Mouse (Mus musculus) ES-CJ7 (cell line): ENCODE results near the gene Gabrr2.

Experiments
- DNase-seq: peaks from one replicate; pipeline ENCODE4 v3.0.0; 2011; ENCODE audit warnings: low read depth, low spot score

The Gabrr2 gene

DNA sequence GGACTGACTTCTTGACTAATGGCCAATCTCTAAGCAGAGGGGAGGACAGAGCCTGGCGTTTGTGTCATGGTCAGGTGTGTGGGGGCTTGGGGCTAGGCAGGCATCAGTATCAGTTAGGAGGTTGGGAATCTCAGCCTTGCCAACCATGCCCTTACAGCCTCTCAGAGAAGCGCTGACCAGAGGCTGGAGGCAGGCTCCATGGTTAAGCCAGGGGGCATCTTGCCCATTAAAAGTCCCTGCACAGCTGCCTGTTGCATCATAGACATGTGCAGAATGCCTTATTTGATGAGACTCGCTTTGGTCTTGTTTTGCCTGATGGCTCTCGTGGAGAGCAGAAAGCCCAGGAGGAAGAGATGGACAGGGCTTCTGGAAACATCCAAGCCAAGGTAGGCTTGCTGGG lies at the start of gene Gabrr2:
Gene Gabrr2 (plus strand): TSS at position 19 of the 400 bp plus-strand sequence.
- no peak for DNase-seq

GRCm38 (mm10) chr4:33018361-33018999 lies 44.3 kb upstream of the Gabrr2 start:
- DNase-seq, result peak; percentile 88

DNA sequence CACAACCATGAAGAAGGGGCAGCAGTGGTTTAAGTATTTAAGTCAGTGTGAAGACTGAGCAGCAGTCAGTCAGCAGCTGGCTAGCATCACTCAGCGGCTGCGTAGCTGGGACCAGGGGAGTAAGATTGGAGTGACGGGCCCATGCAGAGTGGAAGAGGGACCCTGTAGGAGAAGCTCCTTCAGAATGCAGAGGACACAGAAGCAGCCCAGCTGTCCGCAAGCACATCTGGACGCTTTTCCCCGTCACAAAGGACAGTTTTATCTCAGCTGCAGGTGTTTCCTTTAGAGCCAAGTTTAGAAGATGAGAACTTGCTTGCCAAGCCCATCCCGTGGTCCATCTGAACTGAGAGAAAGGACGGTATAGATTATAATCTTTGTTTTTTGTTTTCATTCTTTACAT lies 38.4 kb upstream of the Gabrr2 start:
- DNase-seq, result no peak

DNA sequence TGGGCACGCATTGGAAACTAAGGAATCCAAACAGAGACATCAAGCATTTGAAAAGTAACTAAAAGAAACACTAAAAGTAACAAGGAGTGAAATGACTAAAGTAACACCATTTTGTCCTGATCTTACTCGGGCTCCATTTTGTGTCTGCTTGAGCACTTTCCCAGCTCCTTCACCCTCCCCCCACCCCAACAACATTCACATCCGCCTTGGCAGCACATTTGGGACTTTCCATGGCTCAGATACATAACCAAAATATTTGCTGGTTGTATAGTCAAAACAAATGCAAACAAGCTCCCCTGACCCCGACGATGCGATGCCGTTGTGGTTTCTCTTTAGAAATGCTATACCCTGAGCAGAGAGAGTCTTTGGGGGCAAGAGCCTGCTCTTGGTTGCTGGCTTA lies 33.7 kb upstream of the Gabrr2 start:
- no peak for DNase-seq

DNA sequence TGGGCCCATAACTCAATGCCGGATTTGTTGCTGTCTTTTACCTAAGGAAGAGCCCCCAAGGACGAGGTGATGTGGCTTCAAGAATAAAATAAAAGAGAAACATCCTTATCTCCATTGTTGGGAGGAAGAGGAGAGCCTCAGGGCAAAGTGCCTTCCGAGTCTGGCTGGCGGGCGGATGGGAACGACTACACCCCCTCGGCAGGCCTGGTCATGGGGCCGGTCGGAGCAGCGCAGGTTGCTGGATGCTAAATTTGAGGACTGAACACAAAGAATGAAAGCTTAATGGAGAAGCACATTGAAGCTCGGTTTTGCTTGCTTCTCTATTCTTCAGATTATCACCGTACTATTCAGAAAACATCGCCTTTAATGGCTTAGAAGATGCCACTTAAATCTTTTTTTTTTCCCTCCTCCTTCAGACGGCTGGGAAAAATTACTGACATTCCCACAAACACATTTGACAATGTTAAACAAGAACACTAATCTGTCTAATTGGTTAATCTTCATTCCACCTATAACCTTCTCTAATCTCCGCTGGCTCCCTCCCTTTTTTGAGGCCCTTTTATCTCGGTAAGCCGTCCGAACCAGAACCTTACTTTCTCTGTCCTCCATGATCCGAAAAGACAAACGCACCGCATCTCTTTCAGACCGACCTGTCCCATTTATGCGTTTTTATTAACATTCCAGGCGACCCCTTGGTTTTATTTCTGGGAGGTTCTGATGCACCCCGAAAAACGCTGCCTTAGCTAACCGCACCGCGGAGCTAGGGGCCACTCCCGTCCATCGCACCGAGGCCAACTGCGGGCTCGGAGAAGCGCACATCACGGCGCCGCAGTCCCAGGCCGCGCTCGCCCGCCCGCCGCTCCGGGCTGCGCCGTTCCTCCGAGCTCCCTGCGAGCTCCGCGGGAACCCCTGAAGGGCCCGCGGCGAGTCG lies 32.3 kb upstream of the Gabrr2 start:
- DNase-seq, result peak; percentile 11

DNA sequence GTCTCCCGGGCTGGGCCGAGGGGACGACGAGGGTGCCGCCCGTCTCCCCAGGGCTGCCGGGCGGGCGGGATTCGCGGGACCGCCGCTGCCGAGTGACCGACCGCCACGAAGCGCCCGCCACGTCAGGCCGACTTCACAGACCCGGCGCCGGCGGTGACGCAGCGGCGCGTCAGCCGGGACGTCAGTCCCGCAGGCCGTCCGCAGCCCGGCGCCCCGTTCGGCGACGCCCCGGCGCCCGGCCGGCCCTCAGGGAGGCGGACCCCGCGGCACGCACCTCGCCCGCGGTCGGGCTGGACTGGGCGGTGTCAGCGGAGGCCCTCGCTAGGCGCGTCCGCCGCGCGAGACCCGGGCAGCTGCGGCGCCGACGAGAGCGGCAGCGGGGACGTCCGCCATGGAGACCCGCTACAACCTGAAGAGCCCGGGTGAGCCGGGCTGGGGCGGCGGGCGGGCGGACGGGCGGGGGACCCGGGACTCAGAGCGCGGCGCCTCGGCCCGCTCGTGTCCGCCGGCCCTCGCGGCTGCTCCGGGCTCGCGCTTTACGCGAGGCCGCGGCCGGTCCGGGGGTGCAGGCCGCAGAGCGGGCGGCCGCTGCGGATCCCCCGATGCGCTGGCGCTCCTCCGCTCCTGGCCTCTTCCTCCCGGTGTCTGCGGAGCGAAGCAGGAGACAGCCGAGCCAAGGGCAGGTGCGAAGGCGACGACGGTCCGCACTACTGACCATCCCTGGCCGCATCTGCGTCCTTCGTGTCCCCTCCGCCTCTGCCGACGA lies 31.4 kb upstream of the Gabrr2 start, which contains the start of gene Ube2j1:
Gene Ube2j1 (plus strand): TSS at position 222 of the 766 bp plus-strand sequence.
- peak; percentile 48 for DNase-seq

DNA sequence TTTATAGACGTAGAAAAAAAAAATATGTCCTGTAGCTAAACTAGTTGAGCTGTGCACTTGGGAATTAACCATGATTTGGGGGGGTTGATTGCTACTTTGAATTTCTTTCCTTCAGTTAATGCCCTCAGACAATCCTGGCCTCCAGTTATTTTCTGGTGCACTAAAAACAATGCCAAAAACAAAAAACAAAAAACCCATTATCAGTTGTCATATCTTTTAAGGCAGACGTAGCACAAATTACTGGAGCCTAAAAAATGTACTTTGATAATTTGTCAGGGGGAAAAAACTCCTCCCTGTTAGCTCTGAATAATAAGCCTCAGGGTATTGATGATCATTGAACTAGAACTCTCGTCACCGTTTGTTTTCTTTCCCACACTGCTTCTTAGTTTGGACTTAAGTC lies 30.8 kb upstream of the Gabrr2 start:
- no peak for DNase-seq

GRCm38 (mm10) chr4:33033515-33033914 lies 29.3 kb upstream of the Gabrr2 start:
- no peak for DNase-seq

DNA sequence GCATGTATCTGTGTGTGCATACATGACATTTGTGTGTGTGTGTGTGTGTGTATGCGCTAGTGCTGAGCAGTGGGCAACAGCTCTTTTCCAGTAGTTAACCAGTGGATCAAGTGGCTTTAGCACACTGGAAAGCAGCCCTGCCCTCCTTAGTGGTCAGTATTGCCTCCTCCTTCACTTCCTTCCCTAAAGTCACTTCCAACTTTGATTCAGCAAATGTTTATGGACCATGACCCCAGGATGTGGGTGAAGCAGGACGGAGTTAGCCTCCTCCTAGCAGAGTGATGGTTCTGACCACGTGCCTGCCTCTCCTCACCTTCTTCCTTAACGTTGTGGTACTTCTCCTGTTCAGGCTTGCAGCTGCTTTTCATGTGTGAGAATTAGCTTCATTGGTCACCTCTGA lies 23.0 kb upstream of the Gabrr2 start:
- DNase-seq, result no peak

DNA sequence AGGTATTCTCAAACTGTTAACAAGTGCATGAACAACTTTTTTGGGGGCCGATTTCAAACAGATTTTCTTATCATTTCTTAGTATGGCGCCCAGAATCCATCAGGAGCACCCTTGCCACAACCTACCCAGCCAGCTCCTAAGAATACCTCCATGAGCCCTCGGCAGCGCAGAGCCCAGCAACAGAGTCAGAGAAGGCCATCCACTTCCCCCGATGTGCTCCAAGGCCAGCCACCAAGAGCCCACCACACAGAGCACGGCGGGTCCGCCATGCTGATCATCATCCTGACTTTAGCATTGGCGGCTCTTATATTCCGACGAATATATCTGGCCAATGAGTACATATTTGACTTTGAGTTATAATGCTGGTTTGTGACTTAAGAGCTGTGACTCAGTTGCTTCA lies 13.2 kb upstream of the Gabrr2 start:
- DNase-seq, result no peak

- no peak for DNase-seq
Observed at GRCm38 (mm10) chr4:33052055-33052454, 10.7 kb upstream of the Gabrr2 start.

- peak; percentile 70 for DNase-seq
Observed at GRCm38 (mm10) chr4:33052650-33053049, 10.1 kb upstream of the Gabrr2 start.

DNA sequence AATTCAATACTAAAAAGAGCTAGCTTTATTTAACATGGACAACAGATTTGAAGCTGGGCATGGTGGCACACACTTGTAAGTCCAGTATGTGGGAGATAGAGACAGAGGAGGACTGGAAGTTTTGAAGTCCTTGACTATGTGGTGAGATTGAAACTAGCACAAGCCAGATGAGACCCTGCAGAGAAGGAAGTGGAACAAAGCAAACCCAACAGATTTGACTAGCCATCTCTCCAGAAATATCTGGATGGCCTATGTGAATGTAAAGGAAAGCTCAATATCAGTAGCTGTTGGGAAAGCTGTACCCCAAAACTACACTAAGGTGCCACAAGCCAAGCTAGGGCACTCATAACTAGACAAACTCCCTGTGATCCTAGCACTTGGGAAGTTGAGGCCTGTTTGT lies 8.4 kb upstream of the Gabrr2 start:
- no peak for DNase-seq

DNA sequence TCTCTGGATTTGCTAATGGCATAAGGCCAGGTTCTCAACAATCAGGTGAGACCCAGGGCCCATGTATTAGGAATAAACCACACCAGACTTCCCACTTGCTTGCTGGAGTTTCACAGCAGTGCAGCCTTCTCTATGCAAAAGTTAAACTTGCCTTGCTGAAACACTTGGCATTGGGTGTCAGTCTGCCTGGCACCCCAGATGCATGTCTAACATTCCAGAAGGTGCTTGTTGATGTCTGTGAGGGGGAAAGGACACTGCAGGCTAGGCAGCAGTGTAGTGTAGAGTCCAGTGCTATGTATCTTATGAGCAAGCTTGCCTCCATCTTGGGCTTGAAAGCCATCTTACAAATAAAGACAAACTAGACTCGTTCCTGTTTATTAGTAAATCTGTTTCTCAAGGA lies 6.5 kb upstream of the Gabrr2 start:
- DNase-seq, result no peak

DNA sequence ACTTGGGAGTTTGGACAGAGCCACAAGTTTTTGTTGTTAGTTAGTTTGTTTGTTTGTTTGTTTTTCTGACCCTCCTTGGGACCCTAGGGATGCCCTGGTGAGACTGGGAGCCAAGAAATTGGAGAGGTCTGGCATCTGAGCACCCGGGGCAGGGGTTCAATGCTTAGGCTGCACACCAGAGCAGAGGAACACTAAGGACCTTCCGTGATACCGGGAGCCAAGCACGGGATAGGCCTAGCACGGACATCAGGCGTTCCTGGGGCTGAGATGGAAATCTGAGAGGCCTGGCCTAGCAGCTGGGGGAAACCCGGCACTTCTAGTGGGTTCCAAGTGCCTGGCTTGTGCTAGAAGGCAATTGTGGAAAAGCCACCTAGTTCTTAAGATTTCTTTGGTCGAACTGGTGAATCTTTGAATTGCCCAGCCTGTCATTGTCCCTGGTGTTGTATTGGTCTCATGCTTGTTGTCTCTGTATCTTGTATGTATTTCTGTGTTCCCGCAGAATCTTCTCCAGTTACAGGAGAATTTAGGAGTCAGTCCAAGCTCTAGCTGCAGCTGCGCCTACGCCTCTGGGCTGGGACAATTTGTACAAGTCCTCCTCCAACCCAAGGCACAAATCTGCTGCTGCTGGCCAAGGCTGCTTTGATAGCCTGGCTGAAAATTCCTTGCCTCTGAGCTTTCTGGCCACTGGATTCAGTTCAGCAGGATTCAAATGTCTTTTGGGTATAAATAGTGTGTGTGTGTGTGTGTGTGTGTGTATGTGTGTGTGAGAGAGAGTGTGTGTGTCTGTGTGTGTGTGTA lies 4.7 kb upstream of the Gabrr2 start:
- DNase-seq, result no peak

- DNase-seq, result no peak
Observed at GRCm38 (mm10) chr4:33061158-33061557, 1.6 kb upstream of the Gabrr2 start.

- DNase-seq, result no peak
Observed at GRCm38 (mm10) chr4:33064986-33065385, 2.2 kb downstream of the Gabrr2 start.

DNA sequence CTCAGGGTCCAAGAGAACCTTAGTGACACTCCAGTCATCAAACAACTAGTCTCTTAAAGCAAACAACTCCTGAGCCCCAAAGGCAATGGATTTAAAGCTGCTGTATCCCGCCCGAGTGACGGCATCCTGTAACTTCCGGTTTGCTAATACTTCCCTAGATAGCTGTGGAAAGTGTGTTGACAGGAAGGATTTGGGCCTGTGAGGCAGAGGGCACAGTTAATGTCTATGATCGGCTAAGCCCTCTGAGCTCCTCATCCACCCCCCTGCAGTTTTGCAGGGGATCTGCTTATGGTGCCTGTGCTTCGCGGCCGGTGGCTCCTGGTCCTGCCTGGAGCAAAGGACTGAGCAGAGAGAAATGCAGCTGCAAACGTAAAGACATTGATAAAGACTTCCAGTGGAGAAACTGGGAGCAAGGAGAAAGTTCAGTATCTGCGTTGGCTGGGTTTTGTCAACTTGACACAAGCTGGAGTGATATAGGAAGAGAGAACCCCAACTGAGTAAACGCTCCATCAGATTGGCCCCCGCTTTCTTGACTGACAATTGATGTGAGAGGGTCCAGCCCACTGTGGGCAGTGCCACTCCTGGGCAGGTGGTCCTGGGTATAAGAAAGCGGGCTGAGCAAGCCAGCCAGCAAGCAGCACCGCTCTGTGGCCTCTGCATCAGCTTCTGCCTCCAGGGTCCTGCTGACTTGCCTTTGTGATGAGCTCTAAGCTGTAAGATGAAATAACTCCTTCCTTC lies 3.6 kb downstream of the Gabrr2 start:
- no peak for DNase-seq

DNA sequence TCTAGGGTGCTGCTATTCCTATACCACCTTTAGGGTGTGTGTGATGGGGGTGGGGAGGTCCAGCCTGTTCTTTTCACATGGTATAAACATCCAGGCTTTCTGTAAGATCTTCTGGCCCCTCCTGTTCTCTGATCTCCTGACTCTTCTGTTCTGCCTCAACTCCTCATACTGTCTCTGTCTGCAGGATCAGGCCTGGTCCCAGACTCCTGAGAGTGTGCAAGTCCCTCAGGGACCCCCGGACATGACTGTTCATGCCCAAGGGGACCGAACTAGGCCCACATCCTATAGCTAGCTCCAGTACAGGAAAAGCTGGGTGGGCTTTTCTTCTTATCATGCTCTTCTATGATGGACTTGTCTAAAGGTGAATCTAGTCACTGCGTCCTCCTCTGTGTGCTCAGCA lies 4.5 kb downstream of the Gabrr2 start:
- DNase-seq, result no peak

GRCm38 (mm10) chr4:33067826-33068225 lies 5.0 kb downstream of the Gabrr2 start:
- no peak for DNase-seq

- no peak for DNase-seq
Observed at GRCm38 (mm10) chr4:33068894-33069293, 6.1 kb downstream of the Gabrr2 start.
